Mouse (Mus musculus) forebrain, embryonic 16.5 days (tissue): ENCODE results near the gene Slc11a1. TPM values are rescaled to one million over a fixed set of nuclear protein-coding genes. Genes with fewer than 3 reads are reported as not detected.

Source experiments
- ATAC-seq: fragments of 200-750 bp; cut with Nextera tagmentation; 2 replicates; pipeline ENCODE4 v1.8.0; 2017; ENCODE audit warnings: mild to moderate bottlenecking, moderate library complexity
- H3K27ac ChIP-seq: fragments of 300-500 bp; sonication (generic); 2 replicates; pipeline ENCODE4 v1.5.1; 2014; ENCODE audit warnings: low read length, control low read depth
- H3K27me3 ChIP-seq: fragments of 300-500 bp; sonication (generic); replicated peaks from 2 replicates; pipeline ENCODE4 v1.6.1; 2014; ENCODE audit warnings: low read length; ENCODE audit not compliant: control insufficient read depth, insufficient read depth
- H3K36me3 ChIP-seq: fragments of 300-500 bp; sonication (generic); 2 replicates; pipeline ENCODE4 v1.6.1; 2014; ENCODE audit not compliant: control insufficient read depth, insufficient read depth
- H3K4me1 ChIP-seq: fragments of 300-500 bp; sonication (generic); replicated peaks from 2 replicates; pipeline ENCODE4 v1.6.1; 2014; ENCODE audit warnings: low read length; ENCODE audit not compliant: control insufficient read depth, insufficient read depth
- H3K4me2 ChIP-seq: fragments of 300-500 bp; sonication (generic); 2 replicates; pipeline ENCODE4 v1.6.1; 2014; ENCODE audit warnings: mild to moderate bottlenecking, low read length, control low read depth
- H3K4me3 ChIP-seq: fragments of 300-500 bp; sonication (generic); replicated peaks from 2 replicates; pipeline ENCODE4 v1.5.1; 2014; ENCODE audit warnings: mild to moderate bottlenecking, low read length, control low read depth
- H3K9ac ChIP-seq: fragments of 300-500 bp; sonication (generic); replicated peaks from 2 replicates; pipeline ENCODE4 v1.6.1; 2014; ENCODE audit warnings: low read depth, low read length, control low read depth
- H3K9me3 ChIP-seq: fragments of 300-500 bp; sonication (generic); 2 replicates; pipeline ENCODE4 v1.6.1; 2016; ENCODE audit warnings: low read length; ENCODE audit not compliant: control insufficient read depth
- WGBS: fragments of 180-500 bp; shearing (Covaris S2); extraction: QIAGEN DNeasy Blood & Tissue Kit; methylation state at CpG from one replicate; pipeline ENCODE4 v1.1.7; 2014; 5-methylcytosine and 5-hydroxymethylcytosine counted together
- polyA plus RNA-seq: library from polyadenylated mRNA; unstranded; fragments of >200 nt; fragmentation: Nextera tagmentation; extraction: Ambion mirVana; gene quantifications from 2 replicates; pipeline ENCODE4 v1.2.1, GENCODE M21; 2015

Gene Slc11a1
- polyA plus RNA-seq, 1 experiment from 2014 or later, result 1.5 TPM

- no peak within 1 kb of the TSS for H3K9ac ChIP-seq
- no peaks in the 10 kb centered on the region for H3K9me3 ChIP-seq
- no peak within 1 kb of the TSS for H3K27ac ChIP-seq
- WGBS, result 60% methylated on average over 14 of the region's 15 CpGs
- H3K4me2 ChIP-seq, result no peak within 1 kb of the TSS
- no peaks in the 10 kb centered on the region for H3K36me3 ChIP-seq
- no peak within 1 kb of the TSS for H3K4me3 ChIP-seq
- ATAC-seq, result no peak
- H3K4me1 ChIP-seq, result no peaks in the 10 kb centered on the region
- H3K27me3 ChIP-seq, result no peaks in the 10 kb centered on the region
Observed at GRCm38 (mm10) chr1:74408589-74409504, 33.9 kb downstream of the Slc11a1 start, which contains the start of gene Vil1. Vil1 (plus strand) TSS chr1:74409376.

GRCm38 (mm10) chr1:74411753-74412325 lies 36.8 kb downstream of the Slc11a1 start:
- WGBS, result 60% methylated on average over 2 of the region's 2 CpGs
- H3K9ac ChIP-seq, result no peak overlapping the region
- no peak for ATAC-seq
- no peaks in the 10 kb centered on the region for H3K4me1 ChIP-seq
- H3K4me2 ChIP-seq, result no peak overlapping the region
- no peaks in the 10 kb centered on the region for H3K36me3 ChIP-seq
- no peaks in the 10 kb centered on the region for H3K27me3 ChIP-seq
- H3K27ac ChIP-seq, result no peak overlapping the region
- H3K4me3 ChIP-seq, result no peak overlapping the region
- H3K9me3 ChIP-seq, result no peaks in the 10 kb centered on the region

DNA sequence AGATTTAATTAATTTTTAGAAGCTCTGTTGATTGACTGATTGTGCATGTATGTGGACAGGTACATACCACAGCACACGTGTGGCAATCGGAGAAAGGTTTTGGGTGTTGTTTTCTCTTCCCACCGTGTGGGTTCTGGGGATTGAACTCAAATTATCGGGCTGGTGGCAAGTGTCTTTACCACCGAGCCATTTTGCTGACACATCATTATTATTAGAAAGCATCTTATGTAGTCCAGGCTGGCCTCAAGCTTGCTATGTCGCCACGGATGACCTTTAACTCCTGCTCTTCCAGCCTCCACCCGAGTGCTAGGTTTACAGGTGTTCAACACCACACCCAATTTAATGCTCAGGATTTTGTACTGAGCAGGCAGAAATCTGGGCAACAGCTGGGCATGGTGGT lies 37.7 kb downstream of the Slc11a1 start:
- Histone ChIP-seq H3K4me2 (no peak overlapping the region), H3K36me3 (no peaks in the 10 kb centered on the region), H3K27ac (no peak overlapping the region), H3K9ac (no peak overlapping the region), H3K4me1 (no peaks in the 10 kb centered on the region), H3K9me3 (no peaks in the 10 kb centered on the region), H3K4me3 (no peak overlapping the region), H3K27me3 (no peaks in the 10 kb centered on the region)
- ATAC-seq, result no peak
- 81% methylated on average over 8 of the region's 8 CpGs for WGBS

- Histone ChIP-seq H3K9ac (no peak overlapping the region), H3K27ac (no peak overlapping the region), H3K4me3 (no peak overlapping the region), H3K4me2 (no peak overlapping the region), H3K9me3 (no peaks in the 10 kb centered on the region), H3K4me1 (no peaks in the 10 kb centered on the region), H3K36me3 (no peaks in the 10 kb centered on the region), H3K27me3 (no peaks in the 10 kb centered on the region)
- WGBS, result 45% methylated on average over 4 of the region's 4 CpGs
- no peak for ATAC-seq
Observed at GRCm38 (mm10) chr1:74415143-74415542, 40.1 kb downstream of the Slc11a1 start.

GRCm38 (mm10) chr1:74418747-74419439 lies 43.9 kb downstream of the Slc11a1 start:
- WGBS, result 69% methylated on average over 17 of the region's 17 CpGs
- H3K27me3 ChIP-seq, result no peaks in the 10 kb centered on the region
- no peaks in the 10 kb centered on the region for H3K36me3 ChIP-seq
- H3K4me2 ChIP-seq, result no peak overlapping the region
- no peaks in the 10 kb centered on the region for H3K9me3 ChIP-seq
- no peak for ATAC-seq
- H3K27ac ChIP-seq, result no peak overlapping the region
- H3K4me3 ChIP-seq, result no peak overlapping the region
- no peaks in the 10 kb centered on the region for H3K4me1 ChIP-seq
- no peak overlapping the region for H3K9ac ChIP-seq

- H3K4me3 ChIP-seq, result no peak overlapping the region
- no peak overlapping the region for H3K27ac ChIP-seq
- H3K9ac ChIP-seq, result no peak overlapping the region
- no peak overlapping the region for H3K4me2 ChIP-seq
- H3K9me3 ChIP-seq, result no peaks in the 10 kb centered on the region
- H3K27me3 ChIP-seq, result no peaks in the 10 kb centered on the region
- H3K4me1 ChIP-seq, result no peaks in the 10 kb centered on the region
- no peak for ATAC-seq
- H3K36me3 ChIP-seq, result no peaks in the 10 kb centered on the region
- whole genome bisulfite sequencing, result 74% methylated on average over 9 of the region's 9 CpGs
Observed at GRCm38 (mm10) chr1:74419440-74419794, 44.4 kb downstream of the Slc11a1 start.

GRCm38 (mm10) chr1:74423147-74423546 lies 48.2 kb downstream of the Slc11a1 start:
- Histone ChIP-seq H3K4me2 (no peak overlapping the region), H3K36me3 (no peaks in the 10 kb centered on the region), H3K9me3 (no peaks in the 10 kb centered on the region), H3K27ac (no peak overlapping the region), H3K9ac (no peak overlapping the region), H3K4me1 (no peaks in the 10 kb centered on the region), H3K27me3 (no peaks in the 10 kb centered on the region), H3K4me3 (no peak overlapping the region)
- WGBS, result 41% methylated on average over 8 of the region's 8 CpGs
- no peak for ATAC-seq

- no peaks in the 10 kb centered on the region for H3K36me3 ChIP-seq
- H3K9ac ChIP-seq, result no peak overlapping the region
- WGBS, result 86% methylated on average over 7 of the region's 7 CpGs
- H3K27me3 ChIP-seq, result no peaks in the 10 kb centered on the region
- no peak overlapping the region for H3K27ac ChIP-seq
- no peak overlapping the region for H3K4me3 ChIP-seq
- no peaks in the 10 kb centered on the region for H3K9me3 ChIP-seq
- no peaks in the 10 kb centered on the region for H3K4me1 ChIP-seq
- no peak overlapping the region for H3K4me2 ChIP-seq
- ATAC-seq, result no peak
Observed at GRCm38 (mm10) chr1:74425845-74426244, 50.9 kb downstream of the Slc11a1 start.

DNA sequence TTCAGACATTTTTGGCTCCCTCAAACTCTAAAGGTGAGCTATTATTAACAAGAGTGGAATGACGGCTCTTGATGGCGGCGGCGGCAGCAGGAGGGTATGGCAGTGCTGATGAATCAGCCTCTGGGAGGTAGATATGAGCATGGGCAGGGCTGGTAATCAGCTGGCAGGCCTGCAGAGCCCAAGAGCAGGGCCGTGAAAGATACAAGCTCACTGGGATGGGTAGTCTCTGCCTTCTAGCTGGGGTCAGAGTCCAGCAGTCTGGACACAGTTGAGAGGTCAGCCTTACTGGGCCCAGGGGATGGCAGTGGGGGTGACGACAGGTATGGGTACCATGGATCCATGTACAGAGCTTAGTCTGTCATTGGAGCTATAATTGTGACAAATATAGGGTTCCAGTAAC lies 58.2 kb downstream of the Slc11a1 start:
- no peak overlapping the region for H3K27ac ChIP-seq
- H3K27me3 ChIP-seq, result no peaks in the 10 kb centered on the region
- H3K4me2 ChIP-seq, result no peak overlapping the region
- H3K9me3 ChIP-seq, result no peaks in the 10 kb centered on the region
- H3K36me3 ChIP-seq, result no peaks in the 10 kb centered on the region; the same call in 1 of the 2 replicates
- no peaks in the 10 kb centered on the region for H3K4me1 ChIP-seq
- no peak overlapping the region for H3K4me3 ChIP-seq
- no peak overlapping the region for H3K9ac ChIP-seq
- WGBS, result 94% methylated on average over 6 of the region's 6 CpGs
- ATAC-seq, result no peak
